In genomic region chr11:65092851-65093250, GRCm38 (mm10) we compare ENCODE assay signal across 30 mouse cellular contexts.
DNase-seq lines count a peak whose midpoint lies in the region; ATAC-seq and TF ChIP-seq lines count a peak whose summit lies in the region.
"Had no signal": no experiment of that assay in that cellular context is flagged by ENCODE, and none has a peak within 500 bp of the region (broad histone marks: within the 10 kb centered on the region; RNA-seq: fewer than 3 reads in every experiment).

No protein-coding gene starts in this region.

- ATAC-seq in heart, embryonic 12.5 days (ENCODE audit: insufficient number of reproducible peaks, low FRiP score): no peak
- ATAC-seq in lung, embryonic 14.5 days (ENCODE audit: insufficient read depth): no peak
- ATAC-seq in lung, embryonic 16.5 days (ENCODE audit: low read depth): peak; percentile 37
- ATAC-seq in stomach, postnatal 0 days (ENCODE audit: low FRiP score, low TSS enrichment): peak; percentile 46; the same call in 1 of the 2 replicates
- ATAC-seq: CD4-positive, CD25-positive, alpha-beta regulatory T cell, adult 4 months; forebrain, postnatal 0 days; inflammation-experienced regulatory T-cells, adult 6 months; liver, postnatal 0 days; midbrain, embryonic 16.5 days had no signal

- TF ChIP-seq EP300 in stomach, postnatal 0 days (optimal IDR thresholded peaks at IDR 0.05): no peak

- H3K9ac ChIP-seq in heart, embryonic 12.5 days: no peak overlapping the region
- H3K9ac ChIP-seq in lung, embryonic 14.5 days: no peak overlapping the region
- no peak overlapping the region for H3K9ac ChIP-seq in lung, embryonic 16.5 days (ENCODE audit: low read length)
- H3K9ac ChIP-seq in stomach, postnatal 0 days (ENCODE audit: low read length): no peak overlapping the region
- H3K9ac ChIP-seq: embryonic facial prominence, embryonic 12.5 days; forebrain, postnatal 0 days; hindbrain, embryonic 12.5 days; limb, embryonic 12.5 days; liver, postnatal 0 days; neural tube, embryonic 13.5 days; stomach, embryonic 15.5 days had no signal

- peaks cover 6% of the 10 kb centered on the region; the same call in 1 of the 2 replicates for H3K36me3 ChIP-seq in heart, embryonic 12.5 days
- no peaks in the 10 kb centered on the region for H3K36me3 ChIP-seq in lung, embryonic 14.5 days (ENCODE audit: insufficient read depth)
- H3K36me3 ChIP-seq in lung, embryonic 16.5 days (ENCODE audit: control insufficient read depth, insufficient read depth, low read length): no peaks in the 10 kb centered on the region
- H3K36me3 ChIP-seq in stomach, postnatal 0 days (ENCODE audit: control insufficient read depth, insufficient read depth, low read length): no peaks in the 10 kb centered on the region
- H3K36me3 ChIP-seq: embryonic facial prominence, embryonic 12.5 days; hindbrain, embryonic 12.5 days; limb, embryonic 12.5 days; neural tube, embryonic 13.5 days; stomach, embryonic 15.5 days had no signal

- H3K27me3 ChIP-seq in heart, embryonic 12.5 days (replicated peaks): no peaks in the 10 kb centered on the region
- no peaks in the 10 kb centered on the region for H3K27me3 ChIP-seq in lung, embryonic 14.5 days (ENCODE audit: insufficient read depth, low read length)
- no peaks in the 10 kb centered on the region for H3K27me3 ChIP-seq in lung, embryonic 16.5 days (ENCODE audit: control insufficient read depth, insufficient read depth, low read depth, low read length)
- H3K27me3 ChIP-seq in stomach, postnatal 0 days (ENCODE audit: control insufficient read depth, insufficient read depth, low read length): no peaks in the 10 kb centered on the region
- H3K27me3 ChIP-seq: embryonic facial prominence, embryonic 12.5 days; hindbrain, embryonic 12.5 days; limb, embryonic 12.5 days; neural tube, embryonic 13.5 days; stomach, embryonic 15.5 days had no signal

- H3K4me3 ChIP-seq in heart, embryonic 12.5 days: no peak overlapping the region
- no peak overlapping the region for H3K4me3 ChIP-seq in lung, embryonic 14.5 days (ENCODE audit: low read depth, low read length)
- H3K4me3 ChIP-seq in lung, embryonic 16.5 days (ENCODE audit: low read length): no peak overlapping the region
- H3K4me3 ChIP-seq in stomach, postnatal 0 days (ENCODE audit: low read depth, low read length): no peak overlapping the region
- H3K4me3 ChIP-seq: embryonic facial prominence, embryonic 12.5 days; hindbrain, embryonic 12.5 days; layer of hippocampus, adult 2 months; limb, embryonic 12.5 days; myocyte; neural tube, embryonic 13.5 days; stomach, embryonic 15.5 days had no signal

- 62% methylated on average over 8 of the region's 8 CpGs for WGBS in heart, embryonic 12.5 days
- 56% methylated on average over 8 of the region's 8 CpGs for WGBS in lung, embryonic 14.5 days
- WGBS in lung, embryonic 16.5 days: 46% methylated on average over 8 of the region's 8 CpGs
- 42% methylated on average over 8 of the region's 8 CpGs for WGBS in stomach, postnatal 0 days

- peaks cover 4% of the 10 kb centered on the region; the same call in 1 of the 2 replicates for H3K9me3 ChIP-seq in heart, embryonic 12.5 days (replicated peaks)
- no peaks in the 10 kb centered on the region for H3K9me3 ChIP-seq in lung, embryonic 14.5 days (ENCODE audit: low read depth, low read length)
- no peaks in the 10 kb centered on the region for H3K9me3 ChIP-seq in lung, embryonic 16.5 days (ENCODE audit: control insufficient read depth, low read length)
- H3K9me3 ChIP-seq in stomach, postnatal 0 days (ENCODE audit: control insufficient read depth, low read length): no peaks in the 10 kb centered on the region
- H3K9me3 ChIP-seq: embryonic facial prominence, embryonic 12.5 days; neural tube, embryonic 13.5 days; stomach, embryonic 15.5 days had no signal

- intact Hi-C loops in heart, postnatal 36 days (cut with DNase I): no loop called here

- no peak overlapping the region for H3K4me2 ChIP-seq in heart, embryonic 12.5 days
- H3K4me2 ChIP-seq in lung, embryonic 14.5 days: no peak overlapping the region
- no peak overlapping the region for H3K4me2 ChIP-seq in lung, embryonic 16.5 days (ENCODE audit: low read depth, low read length)
- H3K4me2 ChIP-seq in stomach, postnatal 0 days (replicated peaks; ENCODE audit: low read depth): no peak overlapping the region
- H3K4me2 ChIP-seq: embryonic facial prominence, embryonic 12.5 days; hindbrain, embryonic 12.5 days; limb, embryonic 12.5 days; liver, embryonic 11.5 days; neural tube, embryonic 13.5 days; stomach, embryonic 15.5 days had no signal

- DNase-seq in heart, postnatal 36 days: no peak
- peak; percentile 28 for DNase-seq in lung, embryonic 14.5 days
- no peak for DNase-seq in lung, postnatal 25 days (ENCODE audit: low spot score)
- peak; percentile 60 for DNase-seq in stomach, postnatal 0 days (ENCODE audit: low spot score)
- DNase-seq in spleen, postnatal 4 days (ENCODE audit: low spot score in 2 of 2): no peak
- DNase-seq: adrenal gland, postnatal 14 days; cerebellum, adult 9-11 months; forebrain, postnatal 0 days; gastrocnemius, postnatal 25 days; heart, postnatal 10 days; kidney, adult 18-20 months; layer of hippocampus, postnatal 36 days; liver, postnatal 0 days; right cerebral cortex, adult 18-20 months; right cerebral cortex, postnatal 4 days; thymus, adult 2 months; thymus, postnatal 4 days had no signal

- peak overlapping the region; percentile 1; the same call in 1 of the 2 replicates for H3K27ac ChIP-seq in heart, embryonic 12.5 days (ENCODE audit: poor library complexity, severe bottlenecking)
- H3K27ac ChIP-seq in lung, embryonic 14.5 days (ENCODE audit: low read depth): no peak overlapping the region
- H3K27ac ChIP-seq in lung, embryonic 16.5 days (ENCODE audit: low read length): 0 out of 2 replicates have a peak overlapping the region, but pooled peaks have one; percentile 30
- H3K27ac ChIP-seq in stomach, postnatal 0 days (replicated peaks): 0 out of 2 replicates have a peak overlapping the region, but pooled peaks have one; percentile 9
- H3K27ac ChIP-seq: embryonic facial prominence, embryonic 12.5 days; hindbrain, embryonic 12.5 days; layer of hippocampus, adult 2 months; limb, embryonic 12.5 days; neural tube, embryonic 13.5 days; stomach, embryonic 15.5 days had no signal

- TF ChIP-seq CTCF in lung, embryonic 14.5 days (IDR thresholded peaks at IDR 0.05; ENCODE audit: low read depth): no peak
- no peak for TF ChIP-seq CTCF in stomach, postnatal 0 days (IDR thresholded peaks at IDR 0.05; ENCODE audit: low read depth)

- peaks cover 26% of the 10 kb centered on the region for H3K4me1 ChIP-seq in heart, embryonic 12.5 days (replicated peaks)
- no peaks in the 10 kb centered on the region for H3K4me1 ChIP-seq in lung, embryonic 14.5 days (ENCODE audit: insufficient read depth)
- H3K4me1 ChIP-seq in lung, embryonic 16.5 days (replicated peaks; ENCODE audit: control insufficient read depth, insufficient read depth, low read length): no peaks in the 10 kb centered on the region
- H3K4me1 ChIP-seq in stomach, postnatal 0 days (replicated peaks; ENCODE audit: control insufficient read depth, insufficient read depth): no peaks in the 10 kb centered on the region
- H3K4me1 ChIP-seq: embryonic facial prominence, embryonic 12.5 days; limb, embryonic 12.5 days; neural tube, embryonic 13.5 days had no signal

Comparison
In these comparisons a context has a peak if more than half of its experiments do, and no peak if none do; other contexts are left out.
1. ATAC-seq: peak in lung, embryonic 16.5 days (single experiment) and stomach, postnatal 0 days (single experiment); none in heart, embryonic 12.5 days (single experiment) and lung, embryonic 14.5 days (single experiment).
2. DNase-seq: peak in lung, embryonic 14.5 days (single experiment) and stomach, postnatal 0 days (single experiment); none in heart, postnatal 36 days (0 of 2), lung, postnatal 25 days (single experiment) and spleen, postnatal 4 days (0 of 2).